Mouse (Mus musculus) myocyte (in vitro differentiated cells): ENCODE measurements at regions not wholly inside any gene's neighbourhood (a gene's known extent, or its start where the extent isn't known, plus 50 kb on each side); places are given as distances from the start of the nearest gene placed in this dataset.

Source experiments
- POLR2A ChIP-seq: IDR thresholded peaks from one replicate; pipeline ENCODE4 v1.6.1; 2011; ENCODE audit warnings: low read depth, mild to moderate bottlenecking, control low read depth, moderate library complexity; ENCODE audit not compliant: insufficient read length
- TCF3 ChIP-seq: IDR thresholded peaks from one replicate; pipeline ENCODE4 v1.6.1; 2011; ENCODE audit warnings: low read depth, control low read depth; ENCODE audit not compliant: insufficient read length

DNA sequence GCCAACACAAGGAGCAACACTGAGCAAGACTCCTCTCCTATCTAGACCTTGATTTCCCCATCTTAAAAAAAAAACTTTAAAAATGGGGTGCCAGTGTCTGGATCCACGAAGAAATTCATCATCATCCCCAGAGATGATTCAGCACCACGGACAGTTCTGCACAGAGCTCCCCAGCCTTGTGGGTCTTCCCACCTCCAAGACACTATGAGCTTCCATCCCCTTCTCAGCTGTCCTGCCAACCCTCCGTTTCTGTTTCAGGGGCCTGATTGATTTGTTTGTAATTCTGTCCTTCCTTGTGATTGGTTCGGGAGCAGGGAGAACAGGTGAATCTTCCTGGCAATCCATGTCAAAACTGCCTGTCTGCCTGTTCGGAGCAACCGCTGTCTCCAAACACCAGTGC is 253.3 kb downstream of the Gm26897 start:
- TF ChIP-seq POLR2A (no peak), TCF3 (no peak)
